Mouse (Mus musculus): Measurements from ENCODE around the gene 1700010B08Rik. TPM values are rescaled to one million over a fixed set of nuclear protein-coding genes. Genes with fewer than 3 reads are reported as not detected.
"Not testable (repeated sequence)": the region's sequence is repeated elsewhere in the genome, so short reads cannot be mapped to it uniquely, and the experiment has no call there.

The 1700010B08Rik gene
- polyA plus RNA-seq, 1 experiment from 2014 or later: not detected

GRCm38 (mm10) chr2:173689835-173690234 is 29.4 kb upstream of the 1700010B08Rik start:
- Histone ChIP-seq H3K4me3 (ENCODE audit: low read depth, low read length) (no peak overlapping the region), H3K36me3 (ENCODE audit: control insufficient read depth, insufficient read depth, low read length) (0 out of 2 replicates have a peak, but pooled peaks cover 4% of the 10 kb centered on the region), H3K4me2 (no peak overlapping the region), H3K27ac (ENCODE audit: low read depth, low read length) (no peak overlapping the region), H3K9ac (ENCODE audit: low read depth, low read length) (no peak overlapping the region), H3K9me3 (replicated peaks; ENCODE audit: control insufficient read depth, low read length) (no peaks in the 10 kb centered on the region), H3K27me3 (ENCODE audit: control insufficient read depth, insufficient read depth, low read length) (no peaks in the 10 kb centered on the region), H3K4me1 (ENCODE audit: control insufficient read depth, insufficient read depth, low read length) (peaks cover 3% of the 10 kb centered on the region; the same call in 1 of the 2 replicates)
- ATAC-seq (replicated peaks; ENCODE audit: insufficient number of reproducible peaks, low FRiP score, low TSS enrichment): no peak

GRCm38 (mm10) chr2:173691748-173692147 is 27.5 kb upstream of the 1700010B08Rik start:
- Histone ChIP-seq H3K27ac (ENCODE audit: low read depth, low read length) (no peak overlapping the region), H3K4me3 (ENCODE audit: low read depth, low read length) (no peak overlapping the region), H3K4me2 (no peak overlapping the region), H3K36me3 (ENCODE audit: control insufficient read depth, insufficient read depth, low read length) (peaks cover 4% of the 10 kb centered on the region; the same call in 1 of the 2 replicates), H3K27me3 (ENCODE audit: control insufficient read depth, insufficient read depth, low read length) (no peaks in the 10 kb centered on the region), H3K9ac (ENCODE audit: low read depth, low read length) (no peak overlapping the region), H3K4me1 (ENCODE audit: control insufficient read depth, insufficient read depth, low read length) (peaks cover 3% of the 10 kb centered on the region; the same call in 1 of the 2 replicates), H3K9me3 (replicated peaks; ENCODE audit: control insufficient read depth, low read length) (no peaks in the 10 kb centered on the region)
- WGBS (ENCODE audit: insufficient replicate concordance): 91% methylated on average over 6 of the region's 6 CpGs
- ATAC-seq (replicated peaks; ENCODE audit: insufficient number of reproducible peaks, low FRiP score, low TSS enrichment): no peak

- Histone ChIP-seq H3K27me3 (ENCODE audit: control insufficient read depth, insufficient read depth, low read length) (no peaks in the 10 kb centered on the region), H3K4me3 (ENCODE audit: low read depth, low read length) (no peak overlapping the region), H3K36me3 (ENCODE audit: control insufficient read depth, insufficient read depth, low read length) (peaks cover 10% of the 10 kb centered on the region), H3K4me2 (no peak overlapping the region), H3K9me3 (replicated peaks; ENCODE audit: control insufficient read depth, low read length) (no peaks in the 10 kb centered on the region), H3K27ac (ENCODE audit: low read depth, low read length) (no peak overlapping the region), H3K4me1 (ENCODE audit: control insufficient read depth, insufficient read depth, low read length) (peaks cover 3% of the 10 kb centered on the region; the same call in 1 of the 2 replicates), H3K9ac (ENCODE audit: low read depth, low read length) (no peak overlapping the region)
- WGBS (ENCODE audit: insufficient replicate concordance): 85% methylated on average over 2 of the region's 2 CpGs
- ATAC-seq (replicated peaks; ENCODE audit: insufficient number of reproducible peaks, low FRiP score, low TSS enrichment): no peak
Observed at GRCm38 (mm10) chr2:173692693-173693092, 26.5 kb upstream of the 1700010B08Rik start.

DNA sequence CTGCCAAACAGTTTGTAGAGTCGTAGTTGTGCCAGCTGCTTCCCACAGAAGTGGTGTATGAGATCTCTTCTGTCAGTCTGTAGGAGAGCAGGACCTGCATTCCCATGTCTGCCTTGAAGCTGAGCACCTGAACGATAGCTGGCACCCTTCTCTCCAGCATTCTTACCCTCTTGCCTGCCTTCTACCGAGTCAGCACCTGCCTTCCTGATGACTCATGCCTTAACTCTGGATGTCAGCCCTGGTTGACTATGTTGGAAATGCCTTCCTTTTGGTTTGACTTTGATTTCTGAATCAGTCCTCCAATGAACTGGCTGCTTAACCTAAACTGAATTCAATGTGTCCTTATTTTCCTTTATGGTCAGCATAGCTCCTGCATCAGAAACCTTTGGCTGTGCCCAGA is 20.4 kb upstream of the 1700010B08Rik start:
- Histone ChIP-seq H3K4me3 (ENCODE audit: low read depth, low read length) (no peak overlapping the region), H3K4me2 (no peak overlapping the region), H3K9ac (ENCODE audit: low read depth, low read length) (no peak overlapping the region), H3K9me3 (replicated peaks; ENCODE audit: control insufficient read depth, low read length) (no peaks in the 10 kb centered on the region), H3K4me1 (ENCODE audit: control insufficient read depth, insufficient read depth, low read length) (no peaks in the 10 kb centered on the region; the same call in 1 of the 2 replicates), H3K36me3 (ENCODE audit: control insufficient read depth, insufficient read depth, low read length) (peaks cover 25% of the 10 kb centered on the region), H3K27me3 (ENCODE audit: control insufficient read depth, insufficient read depth, low read length) (no peaks in the 10 kb centered on the region), H3K27ac (ENCODE audit: low read depth, low read length) (no peak overlapping the region)
- 78% methylated on average over 3 of the region's 3 CpGs for WGBS (ENCODE audit: insufficient replicate concordance)
- ATAC-seq (replicated peaks; ENCODE audit: insufficient number of reproducible peaks, low FRiP score, low TSS enrichment): no peak

- ATAC-seq (replicated peaks; ENCODE audit: insufficient number of reproducible peaks, low FRiP score, low TSS enrichment): no peak
- Histone ChIP-seq H3K36me3 (ENCODE audit: control insufficient read depth, insufficient read depth, low read length) (peaks cover 21% of the 10 kb centered on the region), H3K4me1 (ENCODE audit: control insufficient read depth, insufficient read depth, low read length) (peaks cover 7% of the 10 kb centered on the region), H3K9ac (ENCODE audit: low read depth, low read length) (no peak overlapping the region), H3K9me3 (replicated peaks; ENCODE audit: control insufficient read depth, low read length) (no peaks in the 10 kb centered on the region), H3K4me3 (ENCODE audit: low read depth, low read length) (no peak overlapping the region), H3K27me3 (ENCODE audit: control insufficient read depth, insufficient read depth, low read length) (no peaks in the 10 kb centered on the region), H3K4me2 (no peak overlapping the region), H3K27ac (ENCODE audit: low read depth, low read length) (no peak overlapping the region; the same call in 1 of the 2 replicates)
- 67% methylated on average over 16 of the region's 16 CpGs for WGBS (ENCODE audit: insufficient replicate concordance)
Observed at GRCm38 (mm10) chr2:173702096-173702866, 16.9 kb upstream of the 1700010B08Rik start.

- no peak for ATAC-seq (replicated peaks; ENCODE audit: insufficient number of reproducible peaks, low FRiP score, low TSS enrichment)
- H3K27ac ChIP-seq (ENCODE audit: low read depth, low read length): peak overlapping the region; percentile 22; the same call in 1 of the 2 replicates
Observed at GRCm38 (mm10) chr2:173702867-173703237, 16.4 kb upstream of the 1700010B08Rik start.

GRCm38 (mm10) chr2:173705827-173706551 is 13.2 kb upstream of the 1700010B08Rik start:
- Histone ChIP-seq H3K4me3 (ENCODE audit: low read depth, low read length) (no peak overlapping the region), H3K4me2 (0 out of 2 replicates have a peak overlapping the region, but pooled peaks have one; percentile 4), H3K9ac (ENCODE audit: low read depth, low read length) (no peak overlapping the region), H3K4me1 (ENCODE audit: control insufficient read depth, insufficient read depth, low read length) (peaks cover 7% of the 10 kb centered on the region), H3K36me3 (ENCODE audit: control insufficient read depth, insufficient read depth, low read length) (peaks cover 5% of the 10 kb centered on the region), H3K27ac (ENCODE audit: low read depth, low read length) (no peak overlapping the region), H3K9me3 (replicated peaks; ENCODE audit: control insufficient read depth, low read length) (no peaks in the 10 kb centered on the region), H3K27me3 (ENCODE audit: control insufficient read depth, insufficient read depth, low read length) (no peaks in the 10 kb centered on the region)
- WGBS (ENCODE audit: insufficient replicate concordance): 76% methylated on average over 15 of the region's 15 CpGs
- no peak for ATAC-seq (replicated peaks; ENCODE audit: insufficient number of reproducible peaks, low FRiP score, low TSS enrichment)

More at GRCm38 (mm10) chr2:173702867-173703237, 16.4 kb upstream of the 1700010B08Rik start:
- H3K27me3 ChIP-seq (ENCODE audit: control insufficient read depth, insufficient read depth, low read length): no peaks in the 10 kb centered on the region
- 76% methylated on average over 12 of the region's 12 CpGs for WGBS (ENCODE audit: insufficient replicate concordance)
- H3K4me1 ChIP-seq (ENCODE audit: control insufficient read depth, insufficient read depth, low read length): peaks cover 7% of the 10 kb centered on the region
- H3K9me3 ChIP-seq (replicated peaks; ENCODE audit: control insufficient read depth, low read length): no peaks in the 10 kb centered on the region
- no peak overlapping the region for H3K4me3 ChIP-seq (ENCODE audit: low read depth, low read length)
- no peak overlapping the region for H3K9ac ChIP-seq (ENCODE audit: low read depth, low read length)
- peaks cover 18% of the 10 kb centered on the region for H3K36me3 ChIP-seq (ENCODE audit: control insufficient read depth, insufficient read depth, low read length)
- H3K4me2 ChIP-seq: no peak overlapping the region

GRCm38 (mm10) chr2:173707626-173708025 is 11.6 kb upstream of the 1700010B08Rik start:
- not testable (repeated sequence) for H3K36me3 ChIP-seq (ENCODE audit: control insufficient read depth, insufficient read depth, low read length); ATAC-seq (replicated peaks; ENCODE audit: insufficient number of reproducible peaks, low FRiP score, low TSS enrichment); H3K27ac ChIP-seq (ENCODE audit: low read depth, low read length); H3K27me3 ChIP-seq (ENCODE audit: control insufficient read depth, insufficient read depth, low read length); H3K9ac ChIP-seq (ENCODE audit: low read depth, low read length); H3K9me3 ChIP-seq (replicated peaks; ENCODE audit: control insufficient read depth, low read length); H3K4me1 ChIP-seq (ENCODE audit: control insufficient read depth, insufficient read depth, low read length); H3K4me3 ChIP-seq (ENCODE audit: low read depth, low read length); H3K4me2 ChIP-seq
